ENCODE assay signal across 22 mouse cellular contexts in genomic region chr1:182380683-182381082, GRCm38 (mm10).
"Had no signal": no experiment of that assay in that cellular context is flagged by ENCODE, and none has a peak within 500 bp of the region (broad histone marks: within the 10 kb centered on the region; RNA-seq: fewer than 3 reads in every experiment).

No protein-coding gene starts in this region.

- H3K4me1 ChIP-seq: intestine, embryonic 15.5 days; kidney, embryonic 15.5 days; limb, embryonic 12.5 days; limb, embryonic 15.5 days; lung, embryonic 15.5 days; neural tube, embryonic 12.5 days had no signal

- ATAC-seq: intestine, embryonic 15.5 days; midbrain, embryonic 13.5 days; midbrain, embryonic 16.5 days had no signal

- H3K9me3 ChIP-seq: intestine, embryonic 15.5 days; kidney, embryonic 15.5 days; limb, embryonic 12.5 days; limb, embryonic 15.5 days; lung, embryonic 15.5 days; midbrain, embryonic 10.5 days; midbrain, embryonic 13.5 days; neural tube, embryonic 12.5 days; neural tube, embryonic 15.5 days had no signal

- H3K4me3 ChIP-seq: intestine, embryonic 15.5 days; kidney, embryonic 15.5 days; limb, embryonic 12.5 days; limb, embryonic 15.5 days; lung, embryonic 15.5 days; megakaryocyte, embryonic 14.5 days; midbrain, embryonic 10.5 days; midbrain, embryonic 13.5 days; neural tube, embryonic 12.5 days; neural tube, embryonic 15.5 days had no signal

- H3K4me2 ChIP-seq: intestine, embryonic 15.5 days; kidney, embryonic 15.5 days; limb, embryonic 12.5 days; limb, embryonic 15.5 days; lung, embryonic 15.5 days; midbrain, embryonic 13.5 days; neural tube, embryonic 12.5 days; neural tube, embryonic 15.5 days had no signal

- H3K9ac ChIP-seq: intestine, embryonic 15.5 days; kidney, embryonic 15.5 days; limb, embryonic 12.5 days; limb, embryonic 15.5 days; liver, embryonic 14.5 days; lung, embryonic 15.5 days; midbrain, embryonic 13.5 days; neural tube, embryonic 12.5 days; neural tube, embryonic 15.5 days had no signal

- H3K36me3 ChIP-seq: intestine, embryonic 15.5 days; kidney, embryonic 15.5 days; limb, embryonic 12.5 days; limb, embryonic 15.5 days; lung, embryonic 15.5 days; midbrain, embryonic 10.5 days; midbrain, embryonic 13.5 days; neural tube, embryonic 12.5 days; neural tube, embryonic 15.5 days had no signal

- H3K27me3 ChIP-seq: intestine, embryonic 15.5 days; kidney, embryonic 15.5 days; limb, embryonic 12.5 days; limb, embryonic 15.5 days; midbrain, embryonic 13.5 days; neural tube, embryonic 12.5 days; neural tube, embryonic 15.5 days had no signal

- H3K27ac ChIP-seq: intestine, embryonic 15.5 days; kidney, embryonic 15.5 days; limb, embryonic 12.5 days; limb, embryonic 15.5 days; liver, embryonic 14.5 days; lung, embryonic 15.5 days; midbrain, embryonic 10.5 days; midbrain, embryonic 13.5 days; neural tube, embryonic 12.5 days; neural tube, embryonic 15.5 days had no signal

- DNase-seq: kidney, adult 11 months; kidney, adult 8-10 months; kidney, postnatal 14 days; kidney, postnatal 4 days; left cerebral cortex, postnatal 4 days; lung, adult 18-20 months; lung, postnatal 10 days; lung, postnatal 36 days; retina, postnatal 1 day; right cerebral cortex, postnatal 25 days had no signal
